8 mouse cellular contexts compared by ENCODE assay signal in genomic region chr1:127206881-127207555, GRCm38 (mm10). TPM values are rescaled to one million over a fixed set of nuclear protein-coding genes. Genes with fewer than 3 reads are reported as not detected.
DNase-seq lines count a peak whose midpoint lies in the region; ATAC-seq and TF ChIP-seq lines count a peak whose summit lies in the region.

No protein-coding gene starts in this region.

- no peaks in the 10 kb centered on the region for H3K27me3 ChIP-seq in kidney, embryonic 14.5 days (ENCODE audit: control insufficient read depth, insufficient read depth, low read length)
- H3K27me3 ChIP-seq in hindbrain, embryonic 12.5 days, result no peaks in the 10 kb centered on the region
- no peaks in the 10 kb centered on the region for H3K27me3 ChIP-seq in midbrain, embryonic 12.5 days

- H3K9ac ChIP-seq in kidney, embryonic 14.5 days (ENCODE audit: low read depth, low read length), result peak overlapping the region; percentile 78; the same call in 1 of the 2 replicates
- peak overlapping the region; percentile 86 for H3K9ac ChIP-seq in hindbrain, embryonic 12.5 days
- H3K9ac ChIP-seq in midbrain, embryonic 12.5 days (replicated peaks), result peak overlapping the region; percentile 78

- no peak for TF ChIP-seq POLR2A in bone marrow macrophage, adult 2 months (IDR thresholded peaks at IDR 0.05; ENCODE audit: borderline replicate concordance, low read depth, low read length)

- WGBS in kidney, embryonic 14.5 days, result 58% methylated on average over 11 of the region's 11 CpGs
- WGBS in hindbrain, embryonic 12.5 days, result 70% methylated on average over 11 of the region's 11 CpGs
- WGBS in midbrain, embryonic 12.5 days, result 63% methylated on average over 11 of the region's 11 CpGs

- no peak for TF ChIP-seq CTCF in bone marrow macrophage, adult 2 months (IDR thresholded peaks at IDR 0.05; ENCODE audit: low read depth, low read length)

- no peak for ATAC-seq in kidney, embryonic 14.5 days (ENCODE audit: low FRiP score, low TSS enrichment)
- ATAC-seq in hindbrain, embryonic 12.5 days (ENCODE audit: low FRiP score), result no peak
- ATAC-seq in midbrain, embryonic 12.5 days (ENCODE audit: low FRiP score, low read depth), result no peak
- ATAC-seq in frontal cortex, adult (ENCODE audit: low TSS enrichment), result no peak
- ATAC-seq in erythroid progenitor cell, adult 5-6 weeks (replicated peaks; ENCODE audit: low FRiP score, poor library complexity, severe bottlenecking), result no peak

- 0 out of 2 replicates have a peak, but pooled peaks cover 14% of the 10 kb centered on the region for H3K4me1 ChIP-seq in kidney, embryonic 14.5 days (ENCODE audit: control insufficient read depth, insufficient read depth, low read length)
- H3K4me1 ChIP-seq in bone marrow macrophage, adult 2 months (ENCODE audit: control insufficient read depth, insufficient read depth, low read length), result peaks cover 39% of the 10 kb centered on the region
- peaks cover 12% of the 10 kb centered on the region for H3K4me1 ChIP-seq in hindbrain, embryonic 12.5 days
- peaks cover 18% of the 10 kb centered on the region for H3K4me1 ChIP-seq in midbrain, embryonic 12.5 days

- no peak overlapping the region for H3K27ac ChIP-seq in kidney, embryonic 14.5 days (ENCODE audit: low read depth, low read length)
- H3K27ac ChIP-seq in bone marrow macrophage, adult 2 months (ENCODE audit: insufficient read depth, low read depth, low read length), result peak overlapping the region; percentile 91
- H3K27ac ChIP-seq in hindbrain, embryonic 12.5 days, result peak overlapping the region; percentile 95; the same call in 1 of the 2 replicates
- 0 out of 2 replicates have a peak overlapping the region, but pooled peaks have one; percentile 91 for H3K27ac ChIP-seq in midbrain, embryonic 12.5 days (replicated peaks)

- no peaks in the 10 kb centered on the region for H3K9me3 ChIP-seq in kidney, embryonic 14.5 days (ENCODE audit: control insufficient read depth, low read length)
- no peaks in the 10 kb centered on the region for H3K9me3 ChIP-seq in hindbrain, embryonic 12.5 days (replicated peaks)
- no peaks in the 10 kb centered on the region for H3K9me3 ChIP-seq in midbrain, embryonic 12.5 days

- no peak for DNase-seq in kidney, postnatal 14 days
- no peak for DNase-seq in adrenal gland, postnatal 4 days (ENCODE audit: low spot score in 2 of 2)

- peak overlapping the region; percentile 81 for H3K4me2 ChIP-seq in kidney, embryonic 14.5 days (replicated peaks; ENCODE audit: low read depth, low read length)
- H3K4me2 ChIP-seq in hindbrain, embryonic 12.5 days (replicated peaks), result peak overlapping the region; percentile 82
- peak overlapping the region; percentile 85 for H3K4me2 ChIP-seq in midbrain, embryonic 12.5 days (replicated peaks)

- H3K36me3 ChIP-seq in kidney, embryonic 14.5 days (ENCODE audit: control insufficient read depth, insufficient read depth, low read length), result no peaks in the 10 kb centered on the region
- H3K36me3 ChIP-seq in hindbrain, embryonic 12.5 days, result no peaks in the 10 kb centered on the region
- H3K36me3 ChIP-seq in midbrain, embryonic 12.5 days, result no peaks in the 10 kb centered on the region

- H3K4me3 ChIP-seq in kidney, embryonic 14.5 days (ENCODE audit: low read length), result peak overlapping the region; percentile 86
- H3K4me3 ChIP-seq in bone marrow macrophage, adult 2 months (ENCODE audit: insufficient read depth, low read length), result peak overlapping the region; percentile 85
- peak overlapping the region; percentile 72 for H3K4me3 ChIP-seq in hindbrain, embryonic 12.5 days
- peak overlapping the region; percentile 58 for H3K4me3 ChIP-seq in midbrain, embryonic 12.5 days

RNA-seq across cellular contexts. Expression of gene Mgat5, which starts 2.2 kb away (rescaled TPM):
- 8.4 and 11.0 TPM in 2 replicates for polyA plus RNA-seq in kidney, embryonic 14.5 days (2014; fragmentation: Nextera tagmentation; extraction: Ambion mirVana)
- 20.4 and 22.7 TPM in 2 replicates for polyA plus RNA-seq in bone marrow macrophage, adult 2 months (2012; ENCODE audit: insufficient read depth, insufficient read length, missing spikeins)
- polyA plus RNA-seq in hindbrain, embryonic 12.5 days (2016; fragmentation: Nextera tagmentation; extraction: Ambion mirVana), result 10.3 and 10.7 TPM in 2 replicates
- 9.2 and 10.4 TPM in 2 replicates for polyA plus RNA-seq in midbrain, embryonic 12.5 days (2016; fragmentation: Nextera tagmentation; extraction: Ambion mirVana)
- total RNA-seq in adrenal gland, postnatal 4 days (2021), result 10 to 100 TPM; 18.3 to 24.9 TPM
- total RNA-seq in erythroid progenitor cell, adult 5-6 weeks (2015; ENCODE audit: low replicate concordance), result 9.4 and 10.1 TPM in 2 replicates
- 4.4 and 6.0 TPM in 2 replicates for total RNA-seq in erythroid progenitor cell, adult 5-6 weeks (2017; ENCODE audit: low replicate concordance)
